Comparison of ENCODE assay signal across 42 mouse cellular contexts in genomic region chr10:79468431-79468830, GRCm38 (mm10). TPM values are rescaled to one million over a fixed set of nuclear protein-coding genes. Genes with fewer than 3 reads are reported as not detected.
"Had no signal": no experiment of that assay in that cellular context is flagged by ENCODE, and none has a peak within 500 bp of the region (broad histone marks: within the 10 kb centered on the region; RNA-seq: fewer than 3 reads in every experiment).

Gene Vmn2r83 (plus strand): TSS chr10:79468731.

- H3K9ac ChIP-seq: heart, embryonic 12.5 days; heart, embryonic 13.5 days; heart, embryonic 15.5 days; hindbrain, embryonic 12.5 days; hindbrain, embryonic 13.5 days; hindbrain, embryonic 14.5 days; hindbrain, embryonic 15.5 days; intestine, embryonic 15.5 days; kidney, embryonic 15.5 days had no signal

- H3K36me3 ChIP-seq: heart, embryonic 10.5 days; heart, embryonic 12.5 days; heart, embryonic 13.5 days; heart, embryonic 15.5 days; hindbrain, embryonic 10.5 days; hindbrain, embryonic 12.5 days; hindbrain, embryonic 13.5 days; hindbrain, embryonic 15.5 days; intestine, embryonic 15.5 days; kidney, embryonic 15.5 days had no signal

- ATAC-seq: hindbrain, embryonic 16.5 days; hindbrain, postnatal 0 days; inflammation-experienced regulatory T-cells, adult 6 months; intestine, embryonic 15.5 days; intestine, embryonic 16.5 days; intestine, postnatal 0 days had no signal

- DNase-seq: heart, postnatal 10 days; heart, postnatal 14 days; heart, postnatal 36 days; heart, postnatal 4 days; kidney, adult 11 months; kidney, adult 18-20 months; kidney, adult 2 months; kidney, adult 8-10 months; kidney, adult 9 months; kidney, postnatal 10 days; kidney, postnatal 14 days; kidney, postnatal 25 days; kidney, postnatal 36 days; layer of hippocampus, adult 9-11 months; layer of hippocampus, postnatal 36 days had no signal

- H3K4me3 ChIP-seq: heart, embryonic 10.5 days; heart, embryonic 12.5 days; heart, embryonic 13.5 days; heart, embryonic 15.5 days; hindbrain, embryonic 10.5 days; hindbrain, embryonic 12.5 days; hindbrain, embryonic 13.5 days; hindbrain, embryonic 15.5 days; intestine, embryonic 15.5 days; kidney, embryonic 15.5 days; layer of hippocampus, adult 2 months; left cerebral cortex, adult 2 months had no signal

- H3K4me1 ChIP-seq: heart, embryonic 10.5 days; heart, embryonic 12.5 days; heart, embryonic 13.5 days; heart, embryonic 15.5 days; hindbrain, embryonic 10.5 days; hindbrain, embryonic 12.5 days; hindbrain, embryonic 13.5 days; hindbrain, embryonic 15.5 days; intestine, embryonic 15.5 days; kidney, embryonic 15.5 days had no signal

- H3K27ac ChIP-seq: heart, embryonic 10.5 days; heart, embryonic 13.5 days; heart, embryonic 15.5 days; hindbrain, embryonic 10.5 days; hindbrain, embryonic 12.5 days; hindbrain, embryonic 13.5 days; hindbrain, embryonic 14.5 days; hindbrain, embryonic 15.5 days; hindbrain, postnatal 0 days; intestine, embryonic 15.5 days; kidney, embryonic 15.5 days; layer of hippocampus, adult 2 months; left cerebral cortex, adult 2 months had no signal

- H3K4me2 ChIP-seq: heart, embryonic 11.5 days; heart, embryonic 12.5 days; heart, embryonic 13.5 days; heart, embryonic 15.5 days; hindbrain, embryonic 12.5 days; hindbrain, embryonic 13.5 days; hindbrain, embryonic 14.5 days; hindbrain, embryonic 15.5 days; intestine, embryonic 15.5 days; kidney, embryonic 15.5 days had no signal

- H3K9me3 ChIP-seq: heart, embryonic 10.5 days; heart, embryonic 12.5 days; heart, embryonic 13.5 days; heart, embryonic 15.5 days; hindbrain, embryonic 10.5 days; hindbrain, embryonic 12.5 days; hindbrain, embryonic 13.5 days; hindbrain, embryonic 15.5 days; intestine, embryonic 15.5 days; kidney, embryonic 15.5 days had no signal

- H3K27me3 ChIP-seq: heart, embryonic 12.5 days; heart, embryonic 13.5 days; heart, embryonic 15.5 days; hindbrain, embryonic 12.5 days; hindbrain, embryonic 13.5 days; hindbrain, embryonic 15.5 days; intestine, embryonic 15.5 days; kidney, embryonic 15.5 days had no signal

RNA-seq across cellular contexts. Expression of gene Vmn2r83, which starts in this region (rescaled TPM):
- polyA plus RNA-seq: heart, embryonic 10.5 days; heart, embryonic 11.5 days; heart, embryonic 12.5 days; heart, embryonic 13.5 days; heart, embryonic 14.5 days; heart, embryonic 15.5 days; heart, embryonic 16.5 days; heart, postnatal 0 days; hindbrain, embryonic 10.5 days; hindbrain, embryonic 11.5 days; hindbrain, embryonic 13.5 days; hindbrain, embryonic 14.5 days; hindbrain, embryonic 15.5 days; inflammation-experienced regulatory T-cells, adult 6 months; intestine, embryonic 14.5 days; intestine, embryonic 15.5 days; intestine, embryonic 16.5 days; intestine, postnatal 0 days; kidney, adult 2 months; kidney, embryonic 14.5 days; kidney, embryonic 15.5 days; kidney, embryonic 16.5 days; large intestine, adult 2 months had no signal
